Mouse (Mus musculus): Measurements from ENCODE around the gene Sesn1.

- TF ChIP-seq POLR2A (IDR thresholded peaks at IDR 0.05; ENCODE audit: extremely low read depth, insufficient read depth, low read length): no peak
- TF ChIP-seq CTCF (IDR thresholded peaks at IDR 0.05; ENCODE audit: low read depth, low read length): no peak
These were observed 80.8 kb downstream of the Sesn1 start for GRCm38 (mm10) chr10:41890537-41890936.

Data from liver, adult 2 months (tissue).